Mouse (Mus musculus) heart, embryonic 15.5 days (tissue): ENCODE results near the gene Igfbp7. TPM values are rescaled to one million over a fixed set of nuclear protein-coding genes. Genes with fewer than 3 reads are reported as not detected.
A peak's percentile ranks its signal among the peaks of the same experiment; 100 is the strongest.

Experiments
- ATAC-seq: fragments of 200-750 bp; cut with Nextera tagmentation; replicated peaks from 2 replicates; pipeline ENCODE4 v1.8.0; 2017; ENCODE audit warnings: low read depth, moderate TSS enrichment; ENCODE audit not compliant: insufficient number of reproducible peaks, insufficient read depth, low FRiP score
- H3K27ac ChIP-seq: fragments of 300-500 bp; sonication (generic); 2 replicates; pipeline ENCODE4 v1.5.1; 2015; ENCODE audit warnings: mild to moderate bottlenecking, inconsistent platforms
- H3K27me3 ChIP-seq: fragments of 300-500 bp; sonication (generic); 2 replicates; pipeline ENCODE4 v1.6.1; 2015; ENCODE audit warnings: inconsistent platforms
- H3K36me3 ChIP-seq: fragments of 300-500 bp; sonication (generic); 2 replicates; pipeline ENCODE4 v1.6.1; 2015; ENCODE audit warnings: mild to moderate bottlenecking, inconsistent platforms
- H3K4me1 ChIP-seq: fragments of 300-500 bp; sonication (generic); replicated peaks from 2 replicates; pipeline ENCODE4 v1.6.1; 2015; ENCODE audit warnings: inconsistent platforms
- H3K4me2 ChIP-seq: fragments of 300-500 bp; sonication (generic); 2 replicates; pipeline ENCODE4 v1.6.1; 2015; ENCODE audit warnings: inconsistent platforms, mild to moderate bottlenecking, moderate library complexity
- H3K4me3 ChIP-seq: fragments of 300-500 bp; sonication (generic); 2 replicates; pipeline ENCODE4 v1.5.1; 2015; ENCODE audit warnings: mild to moderate bottlenecking, inconsistent platforms
- H3K9ac ChIP-seq: fragments of 300-500 bp; sonication (generic); 2 replicates; pipeline ENCODE4 v1.6.1; 2015; ENCODE audit warnings: mild to moderate bottlenecking, inconsistent platforms
- H3K9me3 ChIP-seq: fragments of 300-500 bp; sonication (generic); replicated peaks from 2 replicates; pipeline ENCODE4 v1.6.1; 2016; ENCODE audit warnings: inconsistent platforms
- WGBS: fragments of 180-500 bp; shearing (Covaris S2); methylation state at CpG from one replicate; pipeline ENCODE4 v1.1.7; 2015; ENCODE audit warnings: mixed read lengths; 5-methylcytosine and 5-hydroxymethylcytosine counted together
- polyA plus RNA-seq: library from polyadenylated mRNA; unstranded; fragments of >200 nt; fragmentation: Nextera tagmentation; extraction: Ambion mirVana; gene quantifications from 2 replicates; pipeline ENCODE4 v1.2.1, GENCODE M21; 2015

Gene Igfbp7
- polyA plus RNA-seq, 1 experiment from 2014 or later = 74.2 TPM

DNA sequence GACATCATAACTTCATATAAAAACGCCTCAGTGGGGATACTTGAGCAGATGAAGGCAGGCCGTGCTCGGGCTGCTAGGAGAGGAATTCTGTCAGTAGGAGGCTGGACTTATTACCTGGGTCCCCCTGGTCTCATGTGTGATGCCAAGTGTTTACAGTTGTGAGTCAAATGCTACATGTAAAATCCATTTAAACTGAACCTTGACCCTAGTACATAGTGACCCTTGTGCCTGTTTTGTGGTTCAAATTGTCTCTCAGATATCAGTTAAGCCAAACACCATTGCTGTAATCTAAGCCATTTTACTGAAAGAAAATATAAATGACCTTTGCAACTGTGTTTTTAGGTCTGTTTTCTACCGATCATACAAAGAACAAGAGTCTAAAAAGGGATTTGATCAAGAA is 67.8 kb downstream of the Igfbp7 start:
- Histone ChIP-seq H3K27me3 (no peaks in the 10 kb centered on the region), H3K27ac (no peak overlapping the region), H3K9ac (no peak overlapping the region), H3K4me3 (no peak overlapping the region), H3K36me3 (peaks cover 80% of the 10 kb centered on the region), H3K4me2 (no peak overlapping the region), H3K4me1 (no peaks in the 10 kb centered on the region), H3K9me3 (no peaks in the 10 kb centered on the region)
- 83% methylated on average over 4 of the region's 4 CpGs for WGBS
- no peak for ATAC-seq

DNA sequence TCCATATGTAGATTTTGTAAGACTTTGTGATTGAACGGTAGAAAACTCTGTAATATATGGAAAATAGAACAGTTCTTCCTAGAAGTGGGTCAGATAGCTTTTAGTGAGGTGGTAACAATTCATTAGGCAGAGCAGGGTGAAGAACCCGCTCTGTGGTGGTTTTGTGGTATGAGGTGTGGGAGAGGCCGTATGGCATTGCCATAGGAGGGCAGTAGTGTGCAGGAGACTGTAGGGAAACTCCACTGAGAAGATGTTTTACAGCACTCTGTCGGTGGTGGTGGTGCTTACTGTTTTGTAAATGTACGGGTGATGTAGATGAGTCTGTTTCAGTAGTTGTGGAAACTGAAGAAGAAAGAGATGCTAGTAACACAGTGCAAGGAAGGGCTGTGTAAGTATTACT is 77.7 kb downstream of the Igfbp7 start:
- 78% methylated on average over 5 of the region's 5 CpGs for WGBS
- Histone ChIP-seq H3K27ac (no peak overlapping the region), H3K4me2 (no peak overlapping the region), H3K36me3 (peaks cover 72% of the 10 kb centered on the region), H3K4me1 (no peaks in the 10 kb centered on the region), H3K9me3 (no peaks in the 10 kb centered on the region), H3K27me3 (no peaks in the 10 kb centered on the region), H3K9ac (no peak overlapping the region), H3K4me3 (no peak overlapping the region)
- ATAC-seq = no peak

DNA sequence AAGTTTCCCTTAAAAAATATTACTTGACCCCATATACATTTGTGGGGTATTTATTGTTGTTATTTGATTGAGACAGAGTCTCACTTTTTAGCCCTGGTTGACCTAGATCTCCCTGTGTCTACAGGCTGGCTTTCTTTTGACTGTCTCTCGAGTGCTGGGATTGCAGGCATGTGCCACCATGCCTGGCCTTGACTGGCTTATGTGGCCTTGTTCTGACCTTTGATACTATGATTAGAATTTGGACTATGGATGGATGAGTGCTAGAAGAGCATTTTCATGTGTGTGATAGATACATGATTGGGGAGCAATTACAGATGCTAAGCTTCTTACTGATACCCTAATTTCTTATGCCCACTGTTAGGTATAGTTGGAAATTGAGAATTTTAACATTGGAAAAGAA is 82.9 kb downstream of the Igfbp7 start:
- Histone ChIP-seq H3K4me2 (no peak overlapping the region), H3K9me3 (no peaks in the 10 kb centered on the region), H3K27me3 (no peaks in the 10 kb centered on the region), H3K27ac (no peak overlapping the region), H3K4me3 (no peak overlapping the region), H3K9ac (no peak overlapping the region), H3K4me1 (no peaks in the 10 kb centered on the region), H3K36me3 (peaks cover 83% of the 10 kb centered on the region)
- ATAC-seq = no peak
- 58% methylated on average over 1 of the region's 1 CpGs for WGBS

DNA sequence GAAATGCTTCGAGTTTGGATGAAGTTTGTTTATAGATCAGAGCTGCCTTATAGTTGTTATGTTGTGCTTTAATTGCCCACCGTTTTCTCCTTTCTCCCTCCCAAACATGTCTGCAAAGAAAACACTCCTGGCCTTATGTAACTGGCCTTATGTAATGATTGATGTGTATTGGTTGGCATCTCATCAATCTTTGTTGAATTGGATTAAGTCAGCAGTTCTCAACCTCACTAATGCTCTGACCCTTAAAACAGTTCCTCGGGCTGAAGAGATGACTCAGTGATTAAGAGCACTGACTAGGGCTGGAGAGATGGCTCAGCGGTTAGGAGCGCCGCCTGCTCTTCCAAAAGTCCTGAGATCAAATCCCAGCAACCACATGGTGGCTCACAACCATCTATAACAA is 92.9 kb downstream of the Igfbp7 start:
- H3K36me3 ChIP-seq = peaks cover 39% of the 10 kb centered on the region
- no peaks in the 10 kb centered on the region for H3K27me3 ChIP-seq
- no peak overlapping the region for H3K27ac ChIP-seq
- no peaks in the 10 kb centered on the region for H3K9me3 ChIP-seq
- no peak for ATAC-seq
- no peak overlapping the region for H3K9ac ChIP-seq
- 90% methylated on average over 6 of the region's 6 CpGs for WGBS
- no peak overlapping the region for H3K4me2 ChIP-seq
- no peak overlapping the region for H3K4me3 ChIP-seq
- peaks cover 13% of the 10 kb centered on the region for H3K4me1 ChIP-seq

DNA sequence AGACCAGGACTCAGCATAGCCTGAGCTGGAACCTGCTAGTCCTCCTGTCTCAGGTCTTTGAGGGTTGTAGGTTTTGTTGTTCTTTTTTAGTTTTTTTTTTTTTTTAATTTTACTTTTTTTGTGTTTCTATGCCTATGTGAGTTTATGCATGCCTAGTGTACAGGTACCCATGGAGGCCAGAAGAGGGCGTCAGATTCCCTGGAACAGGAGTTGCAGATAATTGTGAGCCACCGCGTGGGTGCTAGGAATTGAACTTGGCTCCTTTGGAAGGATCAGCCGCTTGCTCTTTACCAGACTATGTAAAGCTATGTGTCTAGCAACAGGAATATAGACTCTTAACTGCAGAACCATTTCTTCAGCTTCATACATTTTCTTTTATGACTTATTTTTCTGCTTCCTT is 93.6 kb downstream of the Igfbp7 start:
- no peak for ATAC-seq
- H3K9me3 ChIP-seq = no peaks in the 10 kb centered on the region
- no peak overlapping the region for H3K27ac ChIP-seq
- H3K27me3 ChIP-seq = no peaks in the 10 kb centered on the region
- H3K4me1 ChIP-seq = peaks cover 14% of the 10 kb centered on the region
- no peak overlapping the region for H3K4me3 ChIP-seq
- H3K4me2 ChIP-seq = no peak overlapping the region
- H3K36me3 ChIP-seq = peaks cover 35% of the 10 kb centered on the region
- 92% methylated on average over 4 of the region's 4 CpGs for WGBS
- no peak overlapping the region for H3K9ac ChIP-seq

DNA sequence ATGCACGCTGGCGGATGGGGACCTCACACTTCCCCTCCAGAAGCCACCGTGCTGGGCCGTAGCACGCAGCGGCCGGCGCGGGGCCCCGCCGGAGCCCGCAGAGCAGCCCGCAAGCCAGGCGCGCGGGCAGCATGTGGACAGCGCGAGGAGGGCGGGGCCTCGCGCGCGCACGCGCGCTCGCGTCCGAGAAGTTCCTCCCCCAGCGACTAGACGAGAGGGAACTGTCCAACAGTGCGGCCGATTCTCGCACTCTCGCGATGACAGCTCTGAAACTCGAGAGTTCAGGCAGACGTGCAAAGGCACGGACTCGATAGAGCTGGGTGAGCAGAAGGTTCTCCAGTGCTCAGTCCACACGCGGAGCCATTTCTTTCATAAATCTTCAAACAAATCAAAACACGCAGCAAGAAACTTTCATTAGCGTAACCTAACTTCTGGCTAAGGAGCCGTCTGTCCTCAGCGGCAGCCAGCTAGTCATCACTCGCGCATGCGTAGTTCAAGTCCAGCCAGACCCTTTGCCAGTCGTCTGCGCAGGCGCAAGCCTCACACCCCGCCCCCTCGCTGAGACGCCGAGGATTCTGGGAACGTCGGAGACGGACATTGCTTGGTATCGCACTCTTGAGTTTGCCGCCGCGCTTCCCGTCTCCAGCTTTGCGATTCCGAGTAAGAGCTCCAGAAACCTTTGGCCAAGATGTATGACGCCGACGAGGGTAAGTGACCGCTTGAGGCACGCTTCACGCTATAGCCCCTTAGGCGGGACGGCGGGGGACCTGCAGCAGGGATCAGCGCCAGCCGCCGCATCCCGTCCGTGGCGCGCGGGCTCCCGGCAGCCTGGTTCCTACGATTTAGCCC is 97.7 kb downstream of the Igfbp7 start, which contains the start of the genes Noa1 and Polr2b:
Noa1 (minus strand) TSS at position 161 of the 849 bp plus-strand sequence.
Polr2b (plus strand) TSS at position 224 of the 849 bp plus-strand sequence.
- peak within 1 kb of the TSS; percentile 95 for H3K27ac ChIP-seq
- H3K4me1 ChIP-seq = peaks cover 29% of the 10 kb centered on the region
- no peaks in the 10 kb centered on the region for H3K9me3 ChIP-seq
- peak within 1 kb of the TSS; percentile 89 for H3K9ac ChIP-seq
- H3K36me3 ChIP-seq = peaks cover 29% of the 10 kb centered on the region
- no peaks in the 10 kb centered on the region for H3K27me3 ChIP-seq
- peak within 1 kb of the TSS; percentile 89 for H3K4me3 ChIP-seq
- peak; percentile 94 for ATAC-seq
- H3K4me2 ChIP-seq = peak within 1 kb of the TSS; percentile 97
- WGBS = under 1% methylated on average over 85 of the region's 85 CpGs

DNA sequence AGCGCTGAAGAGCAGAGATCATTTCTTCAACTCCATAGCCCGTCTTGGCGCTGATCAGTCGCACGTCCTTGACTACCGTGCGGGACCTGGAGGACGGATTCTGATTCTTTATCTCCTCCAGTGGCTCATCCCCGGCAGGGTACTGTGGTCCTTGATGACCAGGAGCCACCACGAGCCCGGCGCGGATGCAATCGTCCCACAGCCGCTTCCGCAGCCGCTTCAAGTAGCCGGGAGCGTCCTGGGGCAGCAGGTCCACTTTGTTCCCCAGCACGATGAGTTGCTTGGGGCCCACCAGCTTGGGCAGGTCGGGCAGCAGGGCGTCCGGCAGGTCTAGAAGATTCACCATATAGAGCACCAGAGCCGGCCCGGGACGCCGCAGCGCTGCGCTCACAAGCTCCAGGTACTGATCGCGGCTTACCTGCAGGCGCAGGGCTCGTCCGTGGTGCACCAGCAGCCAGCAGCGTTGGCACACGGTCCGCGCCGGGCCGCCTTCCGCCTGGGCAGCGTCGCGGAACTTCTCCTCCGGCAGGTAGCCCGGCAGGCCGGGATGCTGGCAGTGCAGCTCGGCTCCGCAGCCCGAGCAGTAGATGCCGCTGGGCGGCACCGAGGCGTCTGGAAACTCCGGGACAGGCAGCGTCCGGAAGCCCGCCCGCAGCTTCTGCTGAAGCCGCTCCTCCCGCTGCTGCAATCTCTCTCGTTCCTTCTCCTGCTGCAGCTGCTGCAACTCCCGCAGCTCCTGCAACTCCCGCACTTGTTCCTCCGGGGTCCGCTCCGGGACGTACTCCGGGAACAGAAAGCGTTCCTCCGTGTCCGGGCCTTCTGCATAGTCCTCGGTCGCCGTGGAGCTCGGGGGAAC is 98.6 kb downstream of the Igfbp7 start:
- H3K4me2 ChIP-seq = peak overlapping the region; percentile 97
- H3K27ac ChIP-seq = peak overlapping the region; percentile 95; the same call in 1 of the 2 replicates
- H3K9me3 ChIP-seq = no peaks in the 10 kb centered on the region
- peak; percentile 29 for ATAC-seq
- WGBS = under 1% methylated on average over 76 of the region's 76 CpGs
- peaks cover 26% of the 10 kb centered on the region for H3K36me3 ChIP-seq
- no peaks in the 10 kb centered on the region for H3K27me3 ChIP-seq
- peak overlapping the region; percentile 89 for H3K4me3 ChIP-seq
- H3K4me1 ChIP-seq = peaks cover 29% of the 10 kb centered on the region
- peak overlapping the region; percentile 58 for H3K9ac ChIP-seq

DNA sequence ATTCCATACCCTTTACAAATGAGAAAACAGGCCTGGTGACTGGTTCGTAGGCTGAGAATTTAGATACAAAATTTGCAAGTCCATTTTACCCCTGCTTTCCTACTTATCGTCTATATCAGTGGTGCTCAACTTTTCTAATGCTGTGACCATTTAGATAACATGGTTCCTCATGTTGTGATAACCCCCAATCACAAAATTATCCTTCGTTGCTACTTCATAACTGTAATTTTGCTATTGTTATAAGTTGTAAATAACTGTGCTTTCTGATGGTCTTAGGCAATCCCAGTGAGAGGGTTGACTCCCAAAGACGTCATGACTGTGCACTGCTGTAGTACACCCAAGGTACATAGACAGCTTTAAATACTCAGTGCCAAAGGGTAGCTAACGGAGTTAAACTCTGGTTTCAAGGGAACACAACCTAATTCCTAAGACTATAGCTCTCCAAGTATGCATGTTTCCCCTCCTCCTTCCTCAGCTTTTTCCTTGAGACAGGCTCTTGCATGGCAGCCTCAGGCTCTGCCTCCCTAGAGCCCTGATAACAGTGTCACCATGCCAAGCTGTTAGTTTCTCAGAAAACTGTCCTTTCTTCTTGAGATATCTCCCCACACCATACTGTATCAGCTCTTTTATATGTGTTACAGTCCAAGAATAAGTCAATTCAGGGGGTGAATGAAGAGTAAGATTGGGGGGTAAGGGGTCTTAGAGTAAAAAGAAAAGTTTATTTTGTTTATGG is 99.9 kb downstream of the Igfbp7 start:
- H3K9me3 ChIP-seq = no peaks in the 10 kb centered on the region
- no peak overlapping the region for H3K27ac ChIP-seq
- H3K4me2 ChIP-seq = peak overlapping the region; percentile 97
- peaks cover 23% of the 10 kb centered on the region for H3K36me3 ChIP-seq
- 80% methylated on average over 5 of the region's 5 CpGs for WGBS
- 0 out of 2 replicates have a peak overlapping the region, but pooled peaks have one; percentile 58 for H3K9ac ChIP-seq
- peak overlapping the region; percentile 89 for H3K4me3 ChIP-seq
- ATAC-seq = no peak
- peaks cover 29% of the 10 kb centered on the region for H3K4me1 ChIP-seq
- no peaks in the 10 kb centered on the region for H3K27me3 ChIP-seq

DNA sequence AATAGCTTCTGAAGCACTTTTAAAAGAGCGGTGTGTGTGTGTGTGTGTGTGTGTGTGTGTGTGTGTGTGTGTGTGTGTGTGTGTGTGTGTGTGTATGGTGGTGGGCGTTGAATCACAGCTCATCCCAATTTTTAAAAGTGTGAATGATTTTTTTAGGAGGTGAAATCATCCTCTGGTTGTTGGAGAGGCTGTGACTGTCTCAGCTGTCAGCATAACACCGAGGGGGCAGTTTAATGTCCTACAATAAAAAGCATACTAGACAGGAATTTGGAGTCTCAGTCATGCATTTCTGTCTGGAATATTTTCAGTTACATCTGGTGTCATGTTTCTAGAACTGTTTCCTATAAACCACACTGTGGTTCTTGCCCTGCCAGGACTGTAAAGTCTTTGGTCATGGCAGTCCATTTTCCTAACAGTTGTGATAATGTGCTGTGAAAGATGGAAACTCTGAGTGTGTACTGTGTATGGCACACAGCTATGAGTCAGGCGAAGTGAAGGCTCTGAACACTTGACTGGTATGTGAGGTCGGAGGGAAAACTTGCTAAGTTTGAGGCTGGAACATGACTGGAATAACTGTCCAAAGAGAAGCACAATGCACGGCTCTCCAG is 106.4 kb downstream of the Igfbp7 start:
- Histone ChIP-seq H3K4me2 (no peak overlapping the region), H3K27me3 (no peaks in the 10 kb centered on the region), H3K27ac (no peak overlapping the region), H3K4me1 (no peaks in the 10 kb centered on the region), H3K36me3 (peaks cover 39% of the 10 kb centered on the region), H3K9ac (no peak overlapping the region), H3K4me3 (no peak overlapping the region), H3K9me3 (no peaks in the 10 kb centered on the region)
- no peak for ATAC-seq
- 66% methylated on average over 6 of the region's 6 CpGs for WGBS

DNA sequence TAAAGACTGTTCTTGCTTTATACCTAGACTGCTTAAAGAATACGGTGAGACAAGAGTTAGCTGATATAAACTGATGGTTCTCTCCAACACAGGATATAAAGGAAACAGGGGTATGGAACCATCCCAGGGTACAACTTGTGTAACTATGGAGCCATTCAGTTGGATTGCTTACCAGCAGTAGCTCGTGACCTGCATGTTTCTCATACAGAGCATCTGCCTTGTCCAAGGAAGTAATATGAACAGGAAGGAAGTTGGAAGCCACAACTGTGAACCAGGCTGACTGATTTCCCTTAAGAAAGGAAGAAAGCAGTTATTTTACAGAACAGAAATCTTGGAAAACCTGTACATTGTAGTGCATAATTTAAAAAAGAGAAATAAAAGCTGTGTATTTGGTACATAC is 108.4 kb downstream of the Igfbp7 start:
- H3K9me3 ChIP-seq = no peaks in the 10 kb centered on the region
- peaks cover 29% of the 10 kb centered on the region for H3K36me3 ChIP-seq
- H3K27ac ChIP-seq = no peak overlapping the region
- no peaks in the 10 kb centered on the region for H3K4me1 ChIP-seq
- H3K4me2 ChIP-seq = no peak overlapping the region
- 90% methylated on average over 2 of the region's 2 CpGs for WGBS
- no peak overlapping the region for H3K4me3 ChIP-seq
- no peak overlapping the region for H3K9ac ChIP-seq
- H3K27me3 ChIP-seq = no peaks in the 10 kb centered on the region
- no peak for ATAC-seq
